Mouse (Mus musculus) granulocyte monocyte progenitor cell, adult 5-6 weeks (primary cell): ENCODE measurements around the gene Frrs1l. TPM values are rescaled to one million over a fixed set of nuclear protein-coding genes. Genes with fewer than 3 reads are reported as not detected.

Experiments
- ATAC-seq: replicated peaks from 2 replicates; pipeline ENCODE4 v1.8.0; 2016; ENCODE audit warnings: mild to moderate bottlenecking, moderate TSS enrichment, inconsistent platforms; ENCODE audit not compliant: poor library complexity, severe bottlenecking
- total RNA-seq, 2 experiments: library from RNA; stranded (forward) in 1 of 2; stranded (reverse) in 1 of 2; fragments of 200-712, 200-1000 nt in 1 of 2; fragments of >200 nt in 1 of 2; fragmentation: Nextera tagmentation in 1 of 2; gene quantifications; 2 replicates each; pipeline ENCODE4 v1.2.3; 2014 to 2017

Frrs1l gene
- total RNA-seq, 2 experiments from 2014 or later = not detected

DNA sequence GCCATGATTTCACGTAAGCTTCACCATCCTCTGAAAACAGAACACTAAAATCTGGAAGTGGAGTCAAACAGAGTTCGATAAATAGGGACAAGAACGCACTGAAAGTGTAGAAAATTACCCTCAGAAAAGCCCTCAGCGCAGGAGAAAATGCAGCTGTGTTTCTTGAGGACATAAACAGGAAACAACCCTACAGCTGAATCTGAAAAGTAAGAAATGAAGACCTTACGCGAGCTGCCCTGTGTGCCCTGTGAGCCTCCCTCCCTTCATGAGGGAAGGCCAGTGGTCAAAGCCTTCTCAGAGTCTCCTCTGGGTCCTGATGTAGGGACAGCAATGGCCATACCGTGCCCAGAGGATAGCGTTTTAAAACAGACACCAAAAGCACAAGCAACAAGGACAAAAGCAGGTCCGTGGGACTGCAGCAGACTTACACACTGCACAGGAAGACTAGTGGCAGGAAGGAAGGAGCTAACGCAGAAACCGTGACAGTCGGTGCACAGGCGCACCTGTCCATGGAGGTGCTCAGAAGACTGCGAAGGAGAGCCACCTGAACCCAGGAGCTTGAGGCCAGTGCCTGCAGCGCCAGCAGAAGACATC, 74.4 kb downstream of the Frrs1l start:
- no peak for ATAC-seq

DNA sequence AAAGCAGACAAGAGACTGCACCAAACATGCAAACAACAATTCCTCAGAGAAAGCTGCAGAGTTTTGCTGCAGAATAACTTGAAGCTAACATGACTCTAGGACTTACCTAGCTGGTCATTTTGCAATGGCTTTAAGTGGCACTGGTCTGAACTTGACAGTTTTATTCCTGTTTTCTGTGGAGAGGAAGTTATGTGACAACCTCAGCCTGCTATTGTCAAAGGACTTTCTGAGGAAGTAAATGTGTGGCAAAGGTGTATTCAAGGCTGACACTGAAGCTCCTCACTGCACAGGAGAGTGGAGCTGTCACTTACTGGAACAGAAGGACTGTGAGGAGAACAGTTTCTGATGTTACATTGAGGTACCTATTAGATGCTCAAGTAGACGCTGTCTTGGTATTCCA, 75.4 kb downstream of the Frrs1l start:
- peak; percentile 17; the same call in 1 of the 2 replicates for ATAC-seq

DNA sequence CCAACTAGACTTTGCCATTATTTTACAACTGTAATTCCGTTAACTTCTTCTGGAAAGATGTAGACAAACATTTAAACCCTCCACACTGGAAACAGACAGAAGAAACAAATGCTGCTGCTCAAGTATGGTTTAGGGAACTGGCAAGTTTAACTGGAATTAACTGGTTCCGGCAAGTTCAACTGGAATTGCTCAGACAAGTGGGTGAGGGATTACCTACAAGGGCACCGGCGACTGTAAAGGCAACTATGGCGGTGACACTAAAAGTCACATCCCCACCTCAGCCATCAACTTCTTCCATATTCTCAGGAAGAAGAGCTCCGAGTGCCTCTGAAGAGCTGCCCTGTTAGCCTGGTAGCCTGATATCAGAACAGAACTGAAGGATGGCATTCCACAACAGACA, 75.9 kb downstream of the Frrs1l start:
- ATAC-seq = no peak

DNA sequence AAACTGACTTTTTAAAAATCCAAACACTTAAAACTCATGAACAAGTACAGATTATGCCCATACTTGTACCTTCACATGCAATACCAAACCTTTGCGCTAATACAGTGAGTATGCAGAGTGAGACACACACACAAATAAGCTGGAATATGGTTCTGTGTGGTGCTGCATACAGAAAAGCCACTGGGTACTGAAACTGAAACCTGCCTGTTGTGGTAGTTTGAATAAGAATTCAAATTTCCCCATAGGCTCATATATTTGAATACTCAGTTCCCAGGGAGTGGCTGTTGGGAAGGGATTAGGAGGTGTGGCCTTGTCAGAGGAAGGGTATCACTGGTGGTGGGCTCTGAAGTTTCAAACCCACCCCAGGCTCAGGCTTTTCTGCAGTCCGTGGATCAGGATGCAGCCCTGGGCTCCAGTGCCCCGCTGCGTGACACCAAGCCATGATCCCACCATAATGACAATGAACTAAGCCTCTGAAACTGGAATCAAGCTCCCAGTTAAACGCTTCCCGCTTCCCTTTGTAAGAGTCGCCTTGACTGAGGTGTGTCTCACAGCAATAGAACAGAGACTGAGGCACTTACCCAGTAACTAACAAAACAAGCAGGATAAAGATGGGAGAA, 77.7 kb downstream of the Frrs1l start:
- ATAC-seq = no peak

DNA sequence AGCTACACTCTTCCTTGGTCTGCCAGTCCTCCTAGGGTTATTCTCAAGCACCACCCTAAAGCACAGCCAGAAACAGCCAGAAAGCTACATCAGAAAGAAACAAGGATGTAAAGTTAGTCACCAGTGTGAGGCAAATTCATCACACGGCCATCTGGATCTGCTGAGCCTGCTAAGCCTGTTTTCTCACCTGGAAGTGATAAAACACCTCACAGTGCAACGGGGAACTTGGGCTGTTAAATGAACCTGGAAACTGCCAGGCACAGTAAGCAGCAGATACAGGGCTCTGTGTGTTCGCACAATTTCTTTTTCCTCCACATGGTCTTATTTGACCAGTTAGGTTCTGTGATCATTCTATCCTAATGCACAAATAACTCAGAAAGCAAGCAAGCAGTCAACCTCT, 80.6 kb downstream of the Frrs1l start:
- no peak for ATAC-seq

DNA sequence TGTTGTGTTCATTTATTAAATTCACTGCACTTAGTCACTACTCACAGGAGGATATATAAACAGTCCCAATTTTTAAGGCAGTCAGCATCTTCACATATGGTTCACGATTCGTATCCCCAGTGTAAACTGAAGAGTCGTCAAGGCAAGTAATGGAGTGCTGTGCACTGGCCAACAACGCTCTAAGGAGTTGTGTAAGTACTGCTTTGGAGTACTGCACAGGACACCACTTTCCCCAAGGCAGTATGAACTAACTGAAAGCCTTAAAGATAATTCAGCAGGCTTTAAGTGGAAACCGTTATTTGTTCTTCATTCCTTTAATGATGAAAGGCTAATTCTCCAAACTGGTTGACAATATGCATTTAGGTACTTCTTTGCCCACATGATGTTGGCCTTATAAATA, 82.5 kb downstream of the Frrs1l start:
- no peak for ATAC-seq

Other genes starting within 250 kb of the Frrs1l start
- not detected in 2 replicates for gene Actl7b, start 248.9 kb downstream of the Frrs1l start, total RNA-seq (2014; fragmentation: Nextera tagmentation)
- gene Actl7b, start 248.9 kb downstream of the Frrs1l start, total RNA-seq (2017) = not detected in 2 replicates
- not detected in 2 replicates for gene Actl7a, start 247.0 kb downstream of the Frrs1l start, total RNA-seq (2014; fragmentation: Nextera tagmentation)
- gene Actl7a, start 247.0 kb downstream of the Frrs1l start, total RNA-seq (2017) = not detected in 2 replicates
- 52.5 and 59.4 TPM in 2 replicates for gene Elp1, start 188.1 kb downstream of the Frrs1l start, total RNA-seq (2014; fragmentation: Nextera tagmentation)
- 39.4 and 60.0 TPM in 2 replicates for gene Elp1, start 188.1 kb downstream of the Frrs1l start, total RNA-seq (2017)
- 31.0 and 37.9 TPM in 2 replicates for gene Fam206a, start 188.0 kb downstream of the Frrs1l start, total RNA-seq (2014; fragmentation: Nextera tagmentation)
- gene Fam206a, start 188.0 kb downstream of the Frrs1l start, total RNA-seq (2017) = 8.7 and 10.1 TPM in 2 replicates
- 5.9 and 6.1 TPM in 2 replicates for gene Ctnnal1, start 125.2 kb downstream of the Frrs1l start, total RNA-seq (2014; fragmentation: Nextera tagmentation)
- gene Ctnnal1, start 125.2 kb downstream of the Frrs1l start, total RNA-seq (2017) = 2.0 TPM in 2 replicates
- gene Tmem245, start 43.0 kb downstream of the Frrs1l start, total RNA-seq (2014; fragmentation: Nextera tagmentation) = 16.3 and 18.2 TPM in 2 replicates
- gene Tmem245, start 43.0 kb downstream of the Frrs1l start, total RNA-seq (2017) = 9.9 and 10.1 TPM in 2 replicates
- gene Epb41l4b, start 153.0 kb upstream of the Frrs1l start, total RNA-seq (2014; fragmentation: Nextera tagmentation) = 4.5 and 12.7 TPM in 2 replicates
- 1.8 and 2.5 TPM in 2 replicates for gene Epb41l4b, start 153.0 kb upstream of the Frrs1l start, total RNA-seq (2017)